Mouse (Mus musculus) kidney, embryonic 16.5 days (tissue): ENCODE results near the gene Tbc1d5. TPM values are rescaled to one million over a fixed set of nuclear protein-coding genes. Genes with fewer than 3 reads are reported as not detected.

ENCODE experiments used
- ATAC-seq: fragments of 200-750 bp; cut with Nextera tagmentation; 2 replicates; pipeline ENCODE4 v1.8.0; 2017; ENCODE audit warnings: moderate TSS enrichment; ENCODE audit not compliant: low FRiP score, low TSS enrichment
- H3K27ac ChIP-seq: fragments of 300-500 bp; sonication (generic); 2 replicates; pipeline ENCODE4 v1.5.1; 2014; ENCODE audit warnings: low read length
- H3K27me3 ChIP-seq: fragments of 300-500 bp; sonication (generic); 2 replicates; pipeline ENCODE4 v1.6.1; 2014; ENCODE audit warnings: low read length, control low read depth, mixed read lengths; ENCODE audit not compliant: insufficient read depth
- H3K36me3 ChIP-seq: fragments of 300-500 bp; sonication (generic); 2 replicates; pipeline ENCODE4 v1.6.1; 2014; ENCODE audit warnings: low read length, control low read depth, mixed read lengths; ENCODE audit not compliant: insufficient read depth
- H3K4me1 ChIP-seq: fragments of 300-500 bp; sonication (generic); 2 replicates; pipeline ENCODE4 v1.6.1; 2014; ENCODE audit warnings: low read length, control low read depth, mixed read lengths; ENCODE audit not compliant: insufficient read depth
- H3K4me2 ChIP-seq: fragments of 300-500 bp; sonication (generic); replicated peaks from 2 replicates; pipeline ENCODE4 v1.6.1; 2014; ENCODE audit warnings: low read depth, low read length
- H3K4me3 ChIP-seq: fragments of 300-500 bp; sonication (generic); 2 replicates; pipeline ENCODE4 v1.5.1; 2014; ENCODE audit warnings: mild to moderate bottlenecking, low read length
- H3K9ac ChIP-seq: fragments of 300-500 bp; sonication (generic); replicated peaks from 2 replicates; pipeline ENCODE4 v1.6.1; 2014; ENCODE audit warnings: low read length
- H3K9me3 ChIP-seq: fragments of 300-500 bp; sonication (generic); 2 replicates; pipeline ENCODE4 v1.6.1; 2016; ENCODE audit warnings: low read length, control low read depth
- WGBS: fragments of 180-500 bp; shearing (Covaris S2); extraction: QIAGEN DNeasy Blood & Tissue Kit; methylation state at CpG from one replicate; pipeline ENCODE4 v1.1.7; 2014; 5-methylcytosine and 5-hydroxymethylcytosine counted together
- polyA plus RNA-seq: library from polyadenylated mRNA; unstranded; fragments of >200 nt; fragmentation: Nextera tagmentation; extraction: Ambion mirVana; gene quantifications from 2 replicates; pipeline ENCODE4 v1.2.1, GENCODE M21; 2015

The Tbc1d5 gene
- polyA plus RNA-seq, 1 experiment from 2014 or later = 12.2 TPM

DNA sequence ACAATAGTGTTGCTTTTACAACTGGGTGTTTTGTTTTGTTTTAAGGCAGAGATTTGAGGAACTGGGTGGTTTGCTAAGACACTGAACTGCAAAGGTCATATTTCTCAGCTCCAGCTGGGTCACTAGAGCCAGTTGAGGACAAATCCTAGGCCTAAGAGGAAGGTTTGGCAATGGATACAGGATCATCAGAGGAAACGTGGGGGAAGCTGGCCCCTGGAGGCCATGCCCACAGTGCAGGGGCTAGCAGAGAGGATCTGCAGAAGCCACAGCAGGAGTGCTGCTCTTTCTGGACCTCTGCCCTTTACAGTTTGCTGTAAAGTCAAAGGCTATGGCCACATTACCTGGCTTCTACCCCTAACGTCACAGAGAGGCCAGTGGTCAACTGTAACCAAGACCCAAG, 428.3 kb downstream of the Tbc1d5 start:
- Histone ChIP-seq H3K27ac (no peak overlapping the region), H3K9ac (no peak overlapping the region), H3K36me3 (peaks cover 3% of the 10 kb centered on the region; the same call in 1 of the 2 replicates), H3K4me2 (no peak overlapping the region), H3K27me3 (no peaks in the 10 kb centered on the region), H3K9me3 (no peaks in the 10 kb centered on the region), H3K4me1 (no peaks in the 10 kb centered on the region), H3K4me3 (no peak overlapping the region)
- WGBS = 33% methylated on average over 2 of the region's 2 CpGs
- ATAC-seq = no peak

GRCm38 (mm10) chr17:50741386-50741785, 437.8 kb downstream of the Tbc1d5 start:
- ATAC-seq = no peak
- WGBS = 82% methylated on average over 6 of the region's 6 CpGs

DNA sequence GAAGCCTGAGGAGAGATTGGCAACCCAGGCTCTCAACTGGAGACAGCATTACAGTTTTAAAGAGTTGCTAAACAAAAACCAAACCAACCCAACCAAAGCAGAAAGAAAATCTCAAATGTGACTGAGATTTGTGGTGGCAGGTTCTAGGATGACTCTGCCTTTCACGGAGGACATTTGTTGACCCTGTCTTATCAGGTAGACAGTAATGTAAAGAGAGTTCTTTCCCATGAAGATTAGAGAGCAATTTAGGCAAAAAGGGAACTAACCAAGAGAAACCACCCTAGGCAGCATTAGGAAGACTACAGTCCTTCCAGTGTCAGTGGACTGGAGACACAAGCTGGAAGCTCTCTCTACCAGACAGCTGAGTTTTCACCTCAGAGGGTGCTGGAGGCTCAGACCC, 438.3 kb downstream of the Tbc1d5 start:
- Histone ChIP-seq H3K4me1 (no peaks in the 10 kb centered on the region), H3K4me2 (no peak overlapping the region), H3K27ac (no peak overlapping the region), H3K9ac (no peak overlapping the region), H3K4me3 (no peak overlapping the region), H3K36me3 (peaks cover 2% of the 10 kb centered on the region; the same call in 1 of the 2 replicates), H3K9me3 (no peaks in the 10 kb centered on the region), H3K27me3 (no peaks in the 10 kb centered on the region)
- WGBS = 79% methylated on average over 1 of the region's 1 CpGs
- ATAC-seq = no peak

More at GRCm38 (mm10) chr17:50741386-50741785, 437.8 kb downstream of the Tbc1d5 start:
- H3K27me3 ChIP-seq = no peaks in the 10 kb centered on the region
- H3K4me2 ChIP-seq = no peak overlapping the region
- no peaks in the 10 kb centered on the region for H3K36me3 ChIP-seq
- H3K27ac ChIP-seq = no peak overlapping the region
- no peak overlapping the region for H3K4me3 ChIP-seq
- no peaks in the 10 kb centered on the region for H3K4me1 ChIP-seq
- no peak overlapping the region for H3K9ac ChIP-seq
- no peaks in the 10 kb centered on the region for H3K9me3 ChIP-seq

- Histone ChIP-seq H3K4me2 (no peak overlapping the region), H3K9ac (no peak overlapping the region), H3K27ac (no peak overlapping the region), H3K9me3 (no peaks in the 10 kb centered on the region), H3K4me3 (no peak overlapping the region), H3K27me3 (no peaks in the 10 kb centered on the region), H3K4me1 (no peaks in the 10 kb centered on the region), H3K36me3 (peaks cover 11% of the 10 kb centered on the region; the same call in 1 of the 2 replicates)
- whole genome bisulfite sequencing = 91% methylated on average over 2 of the region's 2 CpGs
- ATAC-seq = no peak
Measured at GRCm38 (mm10) chr17:50738476-50738875, 440.7 kb downstream of the Tbc1d5 start.

DNA sequence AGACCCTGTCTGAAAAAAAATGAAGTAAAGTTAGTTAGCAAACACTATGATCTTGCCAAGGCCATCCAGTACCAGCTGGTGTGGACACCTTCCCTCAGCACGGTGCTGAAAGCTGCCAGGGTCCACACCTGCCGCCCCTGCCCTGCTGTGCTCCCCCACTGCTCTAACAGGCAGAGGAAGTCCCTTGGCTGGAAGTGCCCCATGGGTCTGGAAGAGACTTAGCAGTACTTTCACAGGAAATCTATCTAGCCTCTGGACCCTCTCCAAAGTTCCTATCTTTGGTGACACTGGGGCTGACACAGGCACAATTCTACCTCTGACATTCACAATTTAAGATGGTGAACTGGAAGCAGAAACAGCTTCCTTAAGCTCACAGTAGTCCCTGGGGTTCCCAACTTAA, 442.1 kb downstream of the Tbc1d5 start:
- Histone ChIP-seq H3K9me3 (no peaks in the 10 kb centered on the region), H3K27ac (no peak overlapping the region), H3K4me2 (no peak overlapping the region), H3K4me1 (no peaks in the 10 kb centered on the region), H3K36me3 (peaks cover 11% of the 10 kb centered on the region; the same call in 1 of the 2 replicates), H3K4me3 (no peak overlapping the region), H3K9ac (no peak overlapping the region), H3K27me3 (no peaks in the 10 kb centered on the region)
- 73% methylated on average over 2 of the region's 2 CpGs for WGBS
- no peak for ATAC-seq

DNA sequence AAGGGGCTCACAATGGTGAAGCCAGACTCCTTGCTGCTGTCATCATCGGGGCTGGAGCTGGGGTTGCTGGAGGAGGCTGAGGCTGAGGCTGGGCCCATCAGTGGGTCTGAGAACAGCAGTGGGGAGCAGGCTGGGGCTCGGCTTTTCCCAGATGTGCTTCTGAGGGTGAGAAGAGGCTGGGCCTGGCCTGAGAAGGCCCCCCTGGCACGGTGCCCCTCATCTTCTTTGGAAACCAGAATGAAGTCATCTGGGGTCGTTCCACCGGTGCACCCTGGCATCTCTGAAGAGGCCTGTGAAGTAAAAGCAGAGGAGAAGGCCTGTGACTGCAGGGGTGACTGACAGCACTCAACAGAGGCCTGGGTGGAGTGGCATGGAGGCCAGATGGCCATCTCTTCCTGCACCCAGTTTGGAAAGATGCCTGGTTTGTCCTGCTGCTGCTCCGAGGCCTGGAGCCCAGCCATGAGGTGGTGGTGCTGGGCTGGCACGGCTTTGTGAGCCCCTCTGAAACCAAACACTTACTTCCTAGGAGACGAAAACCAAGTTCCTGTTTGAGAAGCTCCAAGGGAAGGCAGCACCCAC, 443.1 kb downstream of the Tbc1d5 start:
- no peaks in the 10 kb centered on the region for H3K9me3 ChIP-seq
- no peaks in the 10 kb centered on the region for H3K27me3 ChIP-seq
- no peak overlapping the region for H3K9ac ChIP-seq
- H3K4me2 ChIP-seq = no peak overlapping the region
- H3K36me3 ChIP-seq = peaks cover 11% of the 10 kb centered on the region; the same call in 1 of the 2 replicates
- ATAC-seq = no peak
- no peak overlapping the region for H3K27ac ChIP-seq
- H3K4me3 ChIP-seq = no peak overlapping the region
- no peaks in the 10 kb centered on the region for H3K4me1 ChIP-seq
- WGBS = 79% methylated on average over 8 of the region's 8 CpGs

DNA sequence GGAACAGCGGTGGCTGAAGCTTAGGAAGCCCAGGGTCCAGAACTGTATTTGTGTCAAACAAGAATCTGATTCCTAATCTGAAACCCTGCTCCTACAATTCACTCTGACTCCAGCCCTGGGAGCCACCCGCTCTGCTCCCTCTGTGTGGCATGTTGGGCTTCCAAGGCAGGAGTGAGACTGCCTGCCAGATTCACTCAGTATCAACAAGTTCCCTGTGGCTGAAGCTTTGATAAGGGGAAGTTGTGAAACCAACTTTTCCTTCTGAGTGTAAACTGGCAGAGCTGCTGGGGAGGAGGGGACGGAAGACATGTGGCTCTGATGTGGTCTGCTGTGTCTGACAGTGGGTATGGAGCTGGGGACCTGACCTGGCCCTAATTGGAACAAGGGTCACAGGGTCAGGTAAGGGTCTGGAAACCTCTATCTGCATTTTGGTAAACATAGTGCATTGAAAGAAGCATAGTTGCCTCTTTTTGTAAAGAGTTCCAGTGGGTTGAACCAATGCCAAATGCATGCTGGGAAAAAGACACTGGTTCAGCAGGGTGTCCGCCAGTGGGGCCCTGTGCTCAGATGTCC, 443.7 kb downstream of the Tbc1d5 start:
- no peak overlapping the region for H3K27ac ChIP-seq
- no peak for ATAC-seq

DNA sequence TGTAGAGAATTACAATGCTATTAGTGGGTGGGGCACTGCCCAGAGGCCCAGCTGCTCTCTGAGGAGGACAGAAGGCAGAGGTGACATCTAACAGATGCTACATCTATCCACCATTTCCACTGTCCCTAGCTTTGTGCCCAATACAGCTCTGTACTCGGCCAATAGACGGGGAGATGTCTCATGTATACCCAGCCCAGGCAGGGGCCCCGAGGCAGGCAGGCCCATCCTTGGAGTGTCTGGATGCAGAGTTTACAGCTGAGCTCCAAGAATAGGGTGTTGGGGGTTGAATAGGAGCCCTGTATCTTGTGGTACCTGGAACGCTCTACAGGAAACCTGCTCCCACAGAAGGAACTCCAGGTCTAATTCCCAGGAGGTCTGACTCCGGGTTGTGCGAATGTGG, 444.4 kb downstream of the Tbc1d5 start:
- H3K27me3 ChIP-seq = no peaks in the 10 kb centered on the region
- H3K4me1 ChIP-seq = no peaks in the 10 kb centered on the region
- H3K9me3 ChIP-seq = no peaks in the 10 kb centered on the region
- H3K4me3 ChIP-seq = no peak overlapping the region
- no peak for ATAC-seq
- H3K9ac ChIP-seq = no peak overlapping the region
- 89% methylated on average over 6 of the region's 6 CpGs for WGBS
- no peak overlapping the region for H3K27ac ChIP-seq
- H3K36me3 ChIP-seq = peaks cover 11% of the 10 kb centered on the region; the same call in 1 of the 2 replicates
- H3K4me2 ChIP-seq = no peak overlapping the region

More for the DNA sequence above, 443.7 kb downstream of the Tbc1d5 start:
- Histone ChIP-seq H3K36me3 (peaks cover 11% of the 10 kb centered on the region; the same call in 1 of the 2 replicates), H3K9me3 (no peaks in the 10 kb centered on the region), H3K4me2 (no peak overlapping the region), H3K4me1 (no peaks in the 10 kb centered on the region), H3K27me3 (no peaks in the 10 kb centered on the region), H3K9ac (no peak overlapping the region), H3K4me3 (no peak overlapping the region)
- 89% methylated on average over 4 of the region's 4 CpGs for WGBS

DNA sequence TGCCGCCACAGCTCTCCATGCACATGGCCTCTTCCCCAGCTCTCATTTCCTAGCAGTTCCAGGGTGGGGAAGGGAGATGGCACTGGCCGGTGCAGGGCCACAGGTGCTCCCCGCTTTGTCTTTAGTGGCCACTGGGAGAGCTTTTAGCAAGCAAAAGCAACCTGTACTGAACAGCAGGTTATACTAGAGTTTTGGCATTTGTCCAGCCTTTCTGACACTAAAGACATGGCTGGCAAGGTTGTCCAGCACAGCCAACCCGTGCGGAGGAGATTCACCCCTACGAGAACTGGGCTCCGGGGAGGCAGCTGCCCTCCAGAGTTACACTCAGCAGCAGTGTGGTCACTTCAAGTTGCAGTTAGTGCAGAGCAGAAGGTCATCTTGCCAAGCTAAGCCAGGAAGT, 445.8 kb downstream of the Tbc1d5 start:
- Histone ChIP-seq H3K4me3 (no peak overlapping the region), H3K9me3 (no peaks in the 10 kb centered on the region), H3K27me3 (no peaks in the 10 kb centered on the region), H3K4me2 (no peak overlapping the region), H3K36me3 (peaks cover 11% of the 10 kb centered on the region; the same call in 1 of the 2 replicates), H3K4me1 (no peaks in the 10 kb centered on the region), H3K27ac (no peak overlapping the region), H3K9ac (no peak overlapping the region)
- WGBS = 84% methylated on average over 7 of the region's 7 CpGs
- no peak for ATAC-seq

- Histone ChIP-seq H3K27me3 (no peaks in the 10 kb centered on the region), H3K27ac (no peak overlapping the region), H3K4me3 (no peak overlapping the region), H3K9ac (no peak overlapping the region), H3K4me2 (no peak overlapping the region), H3K9me3 (no peaks in the 10 kb centered on the region), H3K4me1 (no peaks in the 10 kb centered on the region), H3K36me3 (peaks cover 11% of the 10 kb centered on the region; the same call in 1 of the 2 replicates)
- 95% methylated on average over 5 of the region's 5 CpGs for WGBS
- no peak for ATAC-seq
Measured at GRCm38 (mm10) chr17:50731876-50732275, 447.3 kb downstream of the Tbc1d5 start.
